Mouse (Mus musculus) spleen, postnatal 4 days (tissue): ENCODE measurements at regions not wholly inside any gene's neighbourhood (a gene's known extent, or its start where the extent isn't known, plus 50 kb on each side); places are given as distances from the start of the nearest gene placed in this dataset.
A peak's percentile ranks its signal among the peaks of the same experiment; 100 is the strongest.

Source experiments
- DNase-seq, 2 experiments: peaks; one replicate each; pipeline ENCODE4 v3.0.0; 2022; ENCODE audit warnings: low spot score in 2 of 2

- no peak for DNase-seq
Measured at GRCm38 (mm10) chr2:75061456-75062188, 236.0 kb downstream of the Mtx2 start.

- DNase-seq: no peak
Measured at GRCm38 (mm10) chr2:75062189-75062510, 236.5 kb downstream of the Mtx2 start.

GRCm38 (mm10) chr2:75064406-75065115 lies 239.0 kb downstream of the Mtx2 start:
- no peak for DNase-seq

GRCm38 (mm10) chr2:75065304-75065703 lies 239.7 kb downstream of the Mtx2 start:
- DNase-seq: no peak

GRCm38 (mm10) chr2:75069321-75069720 lies 243.7 kb downstream of the Mtx2 start:
- no peak for DNase-seq

- no peak for DNase-seq
Measured at GRCm38 (mm10) chr2:75072021-75072420, 246.4 kb downstream of the Mtx2 start.

- no peak for DNase-seq
Measured at GRCm38 (mm10) chr2:75072471-75072870, 246.9 kb downstream of the Mtx2 start.

- DNase-seq: no peak
Measured at GRCm38 (mm10) chr2:75073178-75073577, 247.6 kb downstream of the Mtx2 start.

GRCm38 (mm10) chr2:75087164-75087563 lies 261.6 kb downstream of the Mtx2 start:
- DNase-seq: no peak

GRCm38 (mm10) chr2:75089186-75089585 lies 263.6 kb downstream of the Mtx2 start:
- DNase-seq: no peak

- DNase-seq: no peak
Measured at GRCm38 (mm10) chr2:75089616-75090015, 264.0 kb downstream of the Mtx2 start.

- no peak for DNase-seq
Measured at GRCm38 (mm10) chr2:75090439-75090838, 264.8 kb downstream of the Mtx2 start.

GRCm38 (mm10) chr2:75101501-75101900 lies 275.9 kb downstream of the Mtx2 start:
- DNase-seq: peak in 1 of 2 experiments; percentile 14

- DNase-seq: no peak
Measured at GRCm38 (mm10) chr2:75112751-75113150, 287.1 kb downstream of the Mtx2 start.

- DNase-seq: no peak
Measured at GRCm38 (mm10) chr2:75114375-75114774, 288.8 kb downstream of the Mtx2 start.

- DNase-seq: no peak
Measured at GRCm38 (mm10) chr2:75118348-75118926, 292.8 kb downstream of the Mtx2 start.

GRCm38 (mm10) chr2:75119599-75119998 lies 294.0 kb downstream of the Mtx2 start:
- no peak for DNase-seq

GRCm38 (mm10) chr2:75133298-75134080 lies 307.9 kb downstream of the Mtx2 start:
- DNase-seq: no peak

- no peak for DNase-seq
Measured at GRCm38 (mm10) chr2:75136618-75137017, 311.0 kb downstream of the Mtx2 start.

- DNase-seq: no peak
Measured at GRCm38 (mm10) chr2:75137133-75137982, 311.8 kb downstream of the Mtx2 start.
